8 mouse cellular contexts compared by ENCODE assay signal in genomic region chr4:128962926-128963290, GRCm38 (mm10). TPM values are rescaled to one million over a fixed set of nuclear protein-coding genes. Genes with fewer than 3 reads are reported as not detected.
DNase-seq lines count a peak whose midpoint lies in the region; ATAC-seq and TF ChIP-seq lines count a peak whose summit lies in the region.

No protein-coding gene starts in this region.

- no peaks in the 10 kb centered on the region for H3K9me3 ChIP-seq in liver, embryonic 13.5 days (replicated peaks)

- no peaks in the 10 kb centered on the region for H3K36me3 ChIP-seq in testis, adult 2 months (ENCODE audit: control insufficient read depth, insufficient read depth, low read length)
- H3K36me3 ChIP-seq in liver, embryonic 13.5 days = no peaks in the 10 kb centered on the region
- H3K36me3 ChIP-seq in thymus, adult 2 months (ENCODE audit: control insufficient read depth, insufficient read depth, low read length) = no peaks in the 10 kb centered on the region

- H3K9ac ChIP-seq in liver, embryonic 13.5 days = no peak overlapping the region

- ATAC-seq in liver, embryonic 13.5 days (ENCODE audit: low read depth) = no peak

- peaks cover 19% of the 10 kb centered on the region for H3K4me1 ChIP-seq in testis, adult 2 months (ENCODE audit: control insufficient read depth, insufficient read depth, low read length)
- peaks cover 17% of the 10 kb centered on the region for H3K4me1 ChIP-seq in liver, embryonic 13.5 days (replicated peaks)
- peaks cover 8% of the 10 kb centered on the region; the same call in 1 of the 2 replicates for H3K4me1 ChIP-seq in thymus, adult 2 months (replicated peaks; ENCODE audit: control insufficient read depth, insufficient read depth, low read length)

- peak; percentile 31 for DNase-seq in embryo, embryonic 11 days
- no peak for DNase-seq in embryo, embryonic 10.5 days (ENCODE audit: low spot score)
- DNase-seq in testis, postnatal 14 days (ENCODE audit: low spot score) = no peak
- DNase-seq in liver, embryonic 13.5 days = no peak
- no peak for DNase-seq in thymus, adult 2 months
- DNase-seq in layer of hippocampus, postnatal 25 days (ENCODE audit: extremely low spot score in 1 of 2, low spot score in 1 of 2) = no peak
- DNase-seq in urinary bladder, postnatal 36 days (ENCODE audit: low spot score in 2 of 2) = no peak

- H3K27ac ChIP-seq in testis, adult 2 months (ENCODE audit: control insufficient read depth, insufficient read depth, low read depth, low read length) = peak overlapping the region; percentile 47
- no peak overlapping the region for H3K27ac ChIP-seq in liver, embryonic 13.5 days
- H3K27ac ChIP-seq in thymus, adult 2 months (ENCODE audit: control insufficient read depth, insufficient read depth, low read length) = no peak overlapping the region

- no peak for TF ChIP-seq POLR2A in testis, adult 2 months (IDR thresholded peaks at IDR 0.05; ENCODE audit: control insufficient read depth, low read depth, low read length)
- TF ChIP-seq POLR2A in thymus, adult 2 months (IDR thresholded peaks at IDR 0.05; ENCODE audit: control insufficient read depth, extremely low read depth, insufficient read depth, low read length, poor library complexity) = no peak

- H3K27me3 ChIP-seq in testis, adult 2 months (ENCODE audit: control insufficient read depth, insufficient read depth, low read length) = no peaks in the 10 kb centered on the region
- peaks cover 70% of the 10 kb centered on the region for H3K27me3 ChIP-seq in liver, embryonic 13.5 days
- H3K27me3 ChIP-seq in thymus, adult 2 months (ENCODE audit: control insufficient read depth, insufficient read depth, low read length) = peaks cover 5% of the 10 kb centered on the region; the same call in 1 of the 2 replicates

- no peak for TF ChIP-seq CTCF in testis, adult 2 months (IDR thresholded peaks at IDR 0.05; ENCODE audit: control insufficient read depth, insufficient read depth, insufficient replicate concordance, low read depth, low read length)
- TF ChIP-seq CTCF in thymus, adult 2 months (IDR thresholded peaks at IDR 0.05; ENCODE audit: borderline replicate concordance, control insufficient read depth, extremely low read depth, insufficient read depth, low read length, poor library complexity) = no peak

- H3K4me3 ChIP-seq in testis, adult 2 months (ENCODE audit: control insufficient read depth, low read depth, low read length) = peak overlapping the region; percentile 97
- no peak overlapping the region for H3K4me3 ChIP-seq in liver, embryonic 13.5 days (replicated peaks)
- no peak overlapping the region for H3K4me3 ChIP-seq in thymus, adult 2 months (ENCODE audit: control insufficient read depth, insufficient read depth, low read length)

- H3K4me2 ChIP-seq in liver, embryonic 13.5 days = peak overlapping the region; percentile 78

- 20% methylated on average over 9 of the region's 9 CpGs for WGBS in liver, embryonic 13.5 days (ENCODE audit: insufficient replicate concordance)
- WGBS in thymus, adult 2 months = 23% methylated on average over 9 of the region's 9 CpGs

RNA-seq across cellular contexts. Expression of gene Azin2, which starts 0.7 kb away (rescaled TPM):
- polyA plus RNA-seq in testis, adult 2 months (2012; rRNA removed) = 213 and 251 TPM in 2 replicates
- 0.93 and 1.2 TPM in 2 replicates for polyA plus RNA-seq in liver, embryonic 13.5 days (2015; fragmentation: Nextera tagmentation; extraction: Ambion mirVana)
- 6.9 and 7.6 TPM in 2 replicates for polyA plus RNA-seq in thymus, adult 2 months (2012; rRNA removed)
- 10 to 100 TPM; 40.7 to 41.8 TPM for total RNA-seq in layer of hippocampus, postnatal 25 days (2021)

RNA-seq across cellular contexts. Expression of gene Ak2, which starts 28.9 kb away (rescaled TPM):
- 98.0 and 115 TPM in 2 replicates for polyA plus RNA-seq in testis, adult 2 months (2012; rRNA removed)
- 182 and 189 TPM in 2 replicates for polyA plus RNA-seq in liver, embryonic 13.5 days (2015; fragmentation: Nextera tagmentation; extraction: Ambion mirVana)
- polyA plus RNA-seq in thymus, adult 2 months (2012; rRNA removed) = 60.0 and 60.1 TPM in 2 replicates
- 10 to 100 TPM; 27.7 to 30.9 TPM for total RNA-seq in layer of hippocampus, postnatal 25 days (2021)

Comparison
In these comparisons a context has a peak if more than half of its experiments do, and no peak if none do; other contexts are left out.
1. RNA of gene Azin2, which starts 0.7 kb away (polyA plus RNA-seq): 213 to 251 TPM in testis, adult 2 months; 6.9 to 7.6 TPM in thymus, adult 2 months and 0.93 to 1.2 TPM in liver, embryonic 13.5 days; every median in the first group is over 10 times any median in the second.